Mouse (Mus musculus): ENCODE measurements around the gene Aadacl2. TPM values are rescaled to one million over a fixed set of nuclear protein-coding genes. Genes with fewer than 3 reads are reported as not detected.

The Aadacl2 gene
- polyA plus RNA-seq, 1 experiment from 2014 or later, result not detected

Other genes with a start within 250 kb of the Aadacl2 start
- not detected in 2 replicates for gene Gm8298, start 145.7 kb upstream of the Aadacl2 start, polyA plus RNA-seq (2015; fragmentation: Nextera tagmentation; extraction: Ambion mirVana)
- gene C130079G13Rik, start 81.5 kb upstream of the Aadacl2 start, polyA plus RNA-seq (2015; fragmentation: Nextera tagmentation; extraction: Ambion mirVana), result not detected in 2 replicates
- 0.62 and 2.3 TPM in 2 replicates for gene Aadac, start 19.0 kb downstream of the Aadacl2 start, polyA plus RNA-seq (2015; fragmentation: Nextera tagmentation; extraction: Ambion mirVana)
- gene Sucnr1, start 75.1 kb downstream of the Aadacl2 start, polyA plus RNA-seq (2015; fragmentation: Nextera tagmentation; extraction: Ambion mirVana), result 0.16 TPM in 1 of 2 replicates, not detected in the other